Mouse (Mus musculus): ENCODE data around the gene Fzd1. TPM values are rescaled to one million over a fixed set of nuclear protein-coding genes. Genes with fewer than 3 reads are reported as not detected.

The Fzd1 gene
- polyA plus RNA-seq (2014; fragmentation: Nextera tagmentation; extraction: Ambion mirVana): 29.0 and 30.6 TPM in 2 replicates

GRCm38 (mm10) chr5:4757902-4758301 lies at the start of gene Fzd1:
Gene Fzd1 (minus strand): TSS chr5:4758035.
- Histone ChIP-seq H3K27me3 (ENCODE audit: control insufficient read depth, insufficient read depth, low read length) (no peaks in the 10 kb centered on the region), H3K36me3 (replicated peaks; ENCODE audit: control insufficient read depth, insufficient read depth, low read depth, low read length) (no peaks in the 10 kb centered on the region), H3K4me3 (ENCODE audit: low read depth, low read length) (peak within 1 kb of the TSS; percentile 93), H3K4me2 (ENCODE audit: low read depth, low read length) (peak within 1 kb of the TSS; percentile 95), H3K9ac (replicated peaks; ENCODE audit: low read length) (peak within 1 kb of the TSS; percentile 96), H3K9me3 (replicated peaks; ENCODE audit: control insufficient read depth, low read length) (no peaks in the 10 kb centered on the region), H3K4me1 (ENCODE audit: control insufficient read depth, insufficient read depth, low read length) (no peaks in the 10 kb centered on the region; the same call in 1 of the 2 replicates), H3K27ac (replicated peaks; ENCODE audit: low read depth, low read length) (peak within 1 kb of the TSS; percentile 98)
- peak; percentile 94 for ATAC-seq (replicated peaks; ENCODE audit: insufficient number of reproducible peaks, low FRiP score, low TSS enrichment, low read depth)
- 0% methylated on average over 28 of the region's 33 CpGs for WGBS
- DNase-seq (ENCODE audit: low spot score): peak; percentile 98

- peak; percentile 26 for DNase-seq (ENCODE audit: low spot score)
- 30% methylated on average over 4 of the region's 4 CpGs for WGBS
- Histone ChIP-seq H3K27me3 (ENCODE audit: control insufficient read depth, insufficient read depth, low read length) (no peaks in the 10 kb centered on the region), H3K36me3 (replicated peaks; ENCODE audit: control insufficient read depth, insufficient read depth, low read depth, low read length) (no peaks in the 10 kb centered on the region), H3K9ac (replicated peaks; ENCODE audit: low read length) (no peak overlapping the region), H3K4me2 (ENCODE audit: low read depth, low read length) (no peak overlapping the region), H3K4me3 (ENCODE audit: low read depth, low read length) (no peak overlapping the region), H3K9me3 (replicated peaks; ENCODE audit: control insufficient read depth, low read length) (no peaks in the 10 kb centered on the region), H3K4me1 (ENCODE audit: control insufficient read depth, insufficient read depth, low read length) (no peaks in the 10 kb centered on the region), H3K27ac (replicated peaks; ENCODE audit: low read depth, low read length) (no peak overlapping the region)
- no peak for ATAC-seq (replicated peaks; ENCODE audit: insufficient number of reproducible peaks, low FRiP score, low TSS enrichment, low read depth)
These were observed 47.4 kb upstream of the Fzd1 start for GRCm38 (mm10) chr5:4805228-4805627.

GRCm38 (mm10) chr5:4803708-4804107 lies 45.9 kb upstream of the Fzd1 start:
- Histone ChIP-seq H3K4me1 (ENCODE audit: control insufficient read depth, insufficient read depth, low read length) (no peaks in the 10 kb centered on the region), H3K9ac (replicated peaks; ENCODE audit: low read length) (no peak overlapping the region), H3K4me3 (ENCODE audit: low read depth, low read length) (no peak overlapping the region), H3K36me3 (replicated peaks; ENCODE audit: control insufficient read depth, insufficient read depth, low read depth, low read length) (no peaks in the 10 kb centered on the region), H3K27ac (replicated peaks; ENCODE audit: low read depth, low read length) (no peak overlapping the region), H3K27me3 (ENCODE audit: control insufficient read depth, insufficient read depth, low read length) (no peaks in the 10 kb centered on the region), H3K4me2 (ENCODE audit: low read depth, low read length) (no peak overlapping the region), H3K9me3 (replicated peaks; ENCODE audit: control insufficient read depth, low read length) (no peaks in the 10 kb centered on the region)
- ATAC-seq (replicated peaks; ENCODE audit: insufficient number of reproducible peaks, low FRiP score, low TSS enrichment, low read depth): no peak
- no peak for DNase-seq (ENCODE audit: low spot score)
- WGBS: 76% methylated on average over 5 of the region's 5 CpGs

DNA sequence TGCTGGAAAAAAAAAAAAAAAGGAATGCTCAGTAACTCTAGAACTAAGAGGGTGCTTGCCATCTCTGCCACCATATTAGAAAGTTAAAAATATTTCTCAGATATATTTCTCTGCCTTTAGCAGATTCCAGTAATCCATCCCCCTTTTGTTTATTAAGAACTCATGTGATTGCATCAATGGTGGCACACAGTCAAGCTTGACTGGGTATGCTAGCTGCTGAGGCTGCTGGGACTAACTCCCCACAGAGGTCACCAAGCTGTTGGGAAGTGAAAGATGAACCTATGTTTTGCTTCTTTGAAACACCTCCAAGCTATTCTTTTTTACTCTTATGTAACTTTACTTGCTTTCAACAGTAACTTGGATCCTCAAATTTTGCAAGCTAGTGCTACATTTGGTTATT lies 44.1 kb upstream of the Fzd1 start:
- H3K27me3 ChIP-seq (ENCODE audit: control insufficient read depth, insufficient read depth, low read length): no peaks in the 10 kb centered on the region
- no peak overlapping the region for H3K27ac ChIP-seq (replicated peaks; ENCODE audit: low read depth, low read length)
- no peak overlapping the region for H3K4me3 ChIP-seq (ENCODE audit: low read depth, low read length)
- no peak overlapping the region for H3K4me2 ChIP-seq (ENCODE audit: low read depth, low read length)
- no peak overlapping the region for H3K9ac ChIP-seq (replicated peaks; ENCODE audit: low read length)
- H3K9me3 ChIP-seq (replicated peaks; ENCODE audit: control insufficient read depth, low read length): no peaks in the 10 kb centered on the region
- ATAC-seq (replicated peaks; ENCODE audit: insufficient number of reproducible peaks, low FRiP score, low TSS enrichment, low read depth): no peak
- DNase-seq (ENCODE audit: low spot score): no peak
- no peaks in the 10 kb centered on the region for H3K36me3 ChIP-seq (replicated peaks; ENCODE audit: control insufficient read depth, insufficient read depth, low read depth, low read length)
- H3K4me1 ChIP-seq (ENCODE audit: control insufficient read depth, insufficient read depth, low read length): no peaks in the 10 kb centered on the region

DNA sequence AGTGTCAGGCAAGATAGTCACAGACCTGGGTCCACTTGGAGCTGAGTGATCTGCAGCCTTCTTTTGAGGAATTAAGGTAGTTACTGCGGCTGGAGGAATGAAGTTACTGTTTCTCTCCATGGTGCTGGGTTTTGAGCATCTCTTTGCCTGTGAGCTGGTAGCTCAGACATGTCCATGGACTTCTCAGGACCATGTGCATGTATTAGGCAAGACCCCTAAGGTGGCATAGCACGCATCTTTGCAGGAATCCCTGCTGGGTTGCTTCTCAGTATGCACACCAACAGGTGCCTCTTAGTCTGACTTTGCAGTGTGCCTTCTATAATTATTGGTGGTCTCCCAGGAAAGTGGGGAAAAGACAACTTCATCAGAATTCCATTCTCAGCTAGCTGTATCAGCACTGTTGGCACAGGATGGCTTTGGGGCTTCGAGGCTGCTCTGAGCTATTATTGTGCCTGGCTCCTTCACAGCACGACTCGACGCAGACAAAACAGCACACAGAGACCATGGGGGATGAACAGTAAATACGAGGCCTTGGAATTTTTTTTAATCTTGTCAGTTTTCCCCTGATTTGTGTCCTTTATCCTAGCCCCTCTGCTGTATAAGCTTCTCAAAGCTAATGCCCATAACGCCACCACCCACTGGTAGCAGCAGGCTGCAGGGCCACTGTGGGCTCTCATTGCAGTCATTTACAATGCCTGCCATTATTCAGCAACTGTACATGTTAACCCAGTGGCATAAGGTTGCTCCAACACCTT lies 43.4 kb upstream of the Fzd1 start:
- H3K4me2 ChIP-seq (ENCODE audit: low read depth, low read length): no peak overlapping the region
- WGBS: 67% methylated on average over 8 of the region's 8 CpGs
- ATAC-seq (replicated peaks; ENCODE audit: insufficient number of reproducible peaks, low FRiP score, low TSS enrichment, low read depth): no peak

GRCm38 (mm10) chr5:4791219-4791618 lies 33.4 kb upstream of the Fzd1 start:
- Histone ChIP-seq H3K27me3 (ENCODE audit: control insufficient read depth, insufficient read depth, low read length) (no peaks in the 10 kb centered on the region), H3K9me3 (replicated peaks; ENCODE audit: control insufficient read depth, low read length) (no peaks in the 10 kb centered on the region), H3K4me1 (ENCODE audit: control insufficient read depth, insufficient read depth, low read length) (no peaks in the 10 kb centered on the region), H3K9ac (replicated peaks; ENCODE audit: low read length) (no peak overlapping the region), H3K27ac (replicated peaks; ENCODE audit: low read depth, low read length) (no peak overlapping the region), H3K4me2 (ENCODE audit: low read depth, low read length) (no peak overlapping the region), H3K4me3 (ENCODE audit: low read depth, low read length) (no peak overlapping the region), H3K36me3 (replicated peaks; ENCODE audit: control insufficient read depth, insufficient read depth, low read depth, low read length) (no peaks in the 10 kb centered on the region)
- 62% methylated on average over 3 of the region's 3 CpGs for whole genome bisulfite sequencing
- ATAC-seq (replicated peaks; ENCODE audit: insufficient number of reproducible peaks, low FRiP score, low TSS enrichment, low read depth): no peak
- DNase-seq (ENCODE audit: low spot score): no peak

More for the DNA sequence above, 43.4 kb upstream of the Fzd1 start:
- Histone ChIP-seq H3K36me3 (replicated peaks; ENCODE audit: control insufficient read depth, insufficient read depth, low read depth, low read length) (no peaks in the 10 kb centered on the region), H3K4me1 (ENCODE audit: control insufficient read depth, insufficient read depth, low read length) (no peaks in the 10 kb centered on the region), H3K27ac (replicated peaks; ENCODE audit: low read depth, low read length) (no peak overlapping the region), H3K27me3 (ENCODE audit: control insufficient read depth, insufficient read depth, low read length) (no peaks in the 10 kb centered on the region), H3K4me3 (ENCODE audit: low read depth, low read length) (no peak overlapping the region), H3K9me3 (replicated peaks; ENCODE audit: control insufficient read depth, low read length) (no peaks in the 10 kb centered on the region), H3K9ac (replicated peaks; ENCODE audit: low read length) (no peak overlapping the region)
- DNase-seq (ENCODE audit: low spot score): no peak

GRCm38 (mm10) chr5:4790265-4790664 lies 32.4 kb upstream of the Fzd1 start:
- H3K9me3 ChIP-seq (replicated peaks; ENCODE audit: control insufficient read depth, low read length): no peaks in the 10 kb centered on the region
- H3K4me2 ChIP-seq (ENCODE audit: low read depth, low read length): no peak overlapping the region
- H3K9ac ChIP-seq (replicated peaks; ENCODE audit: low read length): no peak overlapping the region
- H3K4me1 ChIP-seq (ENCODE audit: control insufficient read depth, insufficient read depth, low read length): no peaks in the 10 kb centered on the region
- no peak overlapping the region for H3K27ac ChIP-seq (replicated peaks; ENCODE audit: low read depth, low read length)
- no peaks in the 10 kb centered on the region for H3K27me3 ChIP-seq (ENCODE audit: control insufficient read depth, insufficient read depth, low read length)
- WGBS: 91% methylated on average over 4 of the region's 4 CpGs
- H3K4me3 ChIP-seq (ENCODE audit: low read depth, low read length): no peak overlapping the region
- DNase-seq (ENCODE audit: low spot score) (no peak), ATAC-seq (replicated peaks; ENCODE audit: insufficient number of reproducible peaks, low FRiP score, low TSS enrichment, low read depth) (no peak)
- no peaks in the 10 kb centered on the region for H3K36me3 ChIP-seq (replicated peaks; ENCODE audit: control insufficient read depth, insufficient read depth, low read depth, low read length)

DNA sequence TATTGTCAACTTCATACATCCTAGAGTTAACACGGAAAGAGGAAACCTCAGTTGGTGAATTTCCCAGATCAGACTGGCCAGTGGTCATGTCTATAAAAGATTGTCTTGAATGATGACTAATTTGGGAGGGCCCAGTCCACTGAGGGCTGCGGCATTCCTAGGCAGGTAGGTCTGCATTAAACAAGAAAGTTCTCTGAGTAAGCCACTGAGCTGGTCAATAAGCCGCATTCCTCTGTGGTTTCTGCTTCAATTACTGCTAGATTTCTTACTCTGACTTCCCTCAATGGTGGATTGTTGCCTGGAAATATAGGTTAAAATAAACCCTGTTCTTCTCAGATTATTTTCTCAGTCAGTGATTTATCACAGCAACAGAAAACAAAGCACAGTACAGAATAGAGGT lies 30.6 kb upstream of the Fzd1 start:
- Histone ChIP-seq H3K4me3 (ENCODE audit: low read depth, low read length) (no peak overlapping the region), H3K36me3 (replicated peaks; ENCODE audit: control insufficient read depth, insufficient read depth, low read depth, low read length) (no peaks in the 10 kb centered on the region), H3K27me3 (ENCODE audit: control insufficient read depth, insufficient read depth, low read length) (no peaks in the 10 kb centered on the region), H3K4me1 (ENCODE audit: control insufficient read depth, insufficient read depth, low read length) (no peaks in the 10 kb centered on the region), H3K9ac (replicated peaks; ENCODE audit: low read length) (no peak overlapping the region), H3K9me3 (replicated peaks; ENCODE audit: control insufficient read depth, low read length) (no peaks in the 10 kb centered on the region), H3K27ac (replicated peaks; ENCODE audit: low read depth, low read length) (no peak overlapping the region), H3K4me2 (ENCODE audit: low read depth, low read length) (no peak overlapping the region)
- 87% methylated on average over 3 of the region's 3 CpGs for WGBS
- no peak for ATAC-seq (replicated peaks; ENCODE audit: insufficient number of reproducible peaks, low FRiP score, low TSS enrichment, low read depth)
- no peak for DNase-seq (ENCODE audit: low spot score)
